Comparison of ENCODE assay signal across 8 mouse cellular contexts in genomic region chr19:5724549-5724941, GRCm38 (mm10). TPM values are rescaled to one million over a fixed set of nuclear protein-coding genes. Genes with fewer than 3 reads are reported as not detected.
DNase-seq lines count a peak whose midpoint lies in the region; ATAC-seq and TF ChIP-seq lines count a peak whose summit lies in the region.

No protein-coding gene starts in this region.

- H3K9ac ChIP-seq in forebrain, embryonic 11.5 days (ENCODE audit: low read length), result no peak overlapping the region
- no peak overlapping the region for H3K9ac ChIP-seq in forebrain, embryonic 16.5 days (replicated peaks; ENCODE audit: low read depth, low read length)
- peak overlapping the region; percentile 66 for H3K9ac ChIP-seq in lung, postnatal 0 days (replicated peaks; ENCODE audit: low read depth)

- H3K9me3 ChIP-seq in forebrain, embryonic 11.5 days (ENCODE audit: control insufficient read depth, low read length), result no peaks in the 10 kb centered on the region
- H3K9me3 ChIP-seq in forebrain, embryonic 16.5 days (ENCODE audit: control insufficient read depth, low read length), result no peaks in the 10 kb centered on the region
- no peaks in the 10 kb centered on the region for H3K9me3 ChIP-seq in lung, postnatal 0 days (ENCODE audit: low read length)

- intact Hi-C loops in left cerebral cortex, postnatal 36 days (cut with DNase I), result no loop called here

- no peak for ATAC-seq in forebrain, embryonic 11.5 days (replicated peaks; ENCODE audit: low FRiP score)
- ATAC-seq in forebrain, embryonic 16.5 days, result no peak
- peak; percentile 62 for ATAC-seq in lung, postnatal 0 days

- H3K36me3 ChIP-seq in forebrain, embryonic 11.5 days (ENCODE audit: control insufficient read depth, insufficient read depth, low read length), result peaks cover 8% of the 10 kb centered on the region
- H3K36me3 ChIP-seq in forebrain, embryonic 16.5 days (ENCODE audit: control insufficient read depth, insufficient read depth), result peaks cover 26% of the 10 kb centered on the region
- H3K36me3 ChIP-seq in lung, postnatal 0 days (ENCODE audit: insufficient read depth, low read length), result peaks cover 16% of the 10 kb centered on the region; the same call in 1 of the 2 replicates
- H3K36me3 ChIP-seq in splenic B cell, adult 2 months (ENCODE audit: control insufficient read depth, insufficient read depth, low read length, poor library complexity, severe bottlenecking), result peaks cover 10% of the 10 kb centered on the region

- DNase-seq in forebrain, embryonic 11.5 days (ENCODE audit: low spot score), result no peak
- peak; percentile 83 for DNase-seq in c-Kit-negative CD71-positive TER-119-positive erythroid progenitor cells, embryonic 14.5 days (ENCODE audit: low read depth, low spot score)
- DNase-seq in heart, adult 9 months (ENCODE audit: low spot score in 2 of 2), result peak; percentile 92 to 93
- peak; percentile 69 to 77 for DNase-seq in kidney, adult 8-10 months
- DNase-seq in lung, postnatal 0 days (ENCODE audit: low spot score), result peak; percentile 88
- peak; percentile 67 for DNase-seq in splenic B cell, adult 2 months (ENCODE audit: low read depth, low spot score)
- DNase-seq in left cerebral cortex, postnatal 36 days (ENCODE audit: low spot score in 2 of 2), result no peak

- TF ChIP-seq CTCF in lung, postnatal 0 days (IDR thresholded peaks at IDR 0.05), result no peak

- no peak for TF ChIP-seq EP300 in lung, postnatal 0 days (IDR thresholded peaks at IDR 0.05)

- H3K27me3 ChIP-seq in forebrain, embryonic 11.5 days (ENCODE audit: control insufficient read depth, insufficient read depth, low read length), result no peaks in the 10 kb centered on the region
- H3K27me3 ChIP-seq in forebrain, embryonic 16.5 days (replicated peaks; ENCODE audit: control insufficient read depth, insufficient read depth, low read length), result no peaks in the 10 kb centered on the region
- H3K27me3 ChIP-seq in lung, postnatal 0 days (replicated peaks; ENCODE audit: insufficient read depth, low read length), result no peaks in the 10 kb centered on the region
- H3K27me3 ChIP-seq in splenic B cell, adult 2 months (ENCODE audit: control insufficient read depth, insufficient read depth, low read length, poor library complexity, severe bottlenecking), result no peaks in the 10 kb centered on the region

- H3K4me1 ChIP-seq in forebrain, embryonic 11.5 days (replicated peaks; ENCODE audit: control insufficient read depth, insufficient read depth, low read length), result peaks cover 19% of the 10 kb centered on the region; the same call in 1 of the 2 replicates
- H3K4me1 ChIP-seq in forebrain, embryonic 16.5 days (replicated peaks; ENCODE audit: control insufficient read depth, insufficient read depth, low read length), result peaks cover 39% of the 10 kb centered on the region
- peaks cover 36% of the 10 kb centered on the region for H3K4me1 ChIP-seq in lung, postnatal 0 days (ENCODE audit: insufficient read depth, low read depth, low read length)

- H3K27ac ChIP-seq in forebrain, embryonic 11.5 days (ENCODE audit: low read depth, low read length), result no peak overlapping the region
- no peak overlapping the region for H3K27ac ChIP-seq in forebrain, embryonic 16.5 days (ENCODE audit: low read length)
- peak overlapping the region; percentile 84 for H3K27ac ChIP-seq in lung, postnatal 0 days (ENCODE audit: low read length)

- no peak overlapping the region for H3K4me3 ChIP-seq in forebrain, embryonic 11.5 days (ENCODE audit: low read depth, low read length)
- H3K4me3 ChIP-seq in forebrain, embryonic 16.5 days (replicated peaks; ENCODE audit: low read length), result no peak overlapping the region
- peak overlapping the region; percentile 56 for H3K4me3 ChIP-seq in lung, postnatal 0 days (ENCODE audit: low read depth, low read length)

- 80% methylated on average over 7 of the region's 7 CpGs for WGBS in forebrain, embryonic 11.5 days
- WGBS in forebrain, embryonic 16.5 days, result 83% methylated on average over 7 of the region's 7 CpGs
- WGBS in lung, postnatal 0 days, result 36% methylated on average over 7 of the region's 7 CpGs

- H3K4me2 ChIP-seq in forebrain, embryonic 11.5 days (ENCODE audit: low read depth, low read length, severe bottlenecking), result 0 out of 2 replicates have a peak overlapping the region, but pooled peaks have one; percentile 15
- H3K4me2 ChIP-seq in forebrain, embryonic 16.5 days (ENCODE audit: low read length), result no peak overlapping the region
- H3K4me2 ChIP-seq in lung, postnatal 0 days (replicated peaks; ENCODE audit: low read depth, low read length), result peak overlapping the region; percentile 71

RNA-seq across cellular contexts. Expression of gene Ehbp1l1, which starts 1.6 kb away (rescaled TPM):
- 6.8 and 7.4 TPM in 2 replicates for polyA plus RNA-seq in forebrain, embryonic 11.5 days (2014; fragmentation: Nextera tagmentation; extraction: Ambion mirVana)
- 12.0 and 20.0 TPM in 2 replicates for polyA plus RNA-seq in forebrain, embryonic 16.5 days (2015; fragmentation: Nextera tagmentation; extraction: Ambion mirVana)
- 19.3 and 21.6 TPM in 2 replicates for polyA plus RNA-seq in lung, postnatal 0 days (2015; fragmentation: Nextera tagmentation; extraction: Ambion mirVana)
- total RNA-seq in left cerebral cortex, postnatal 36 days (2021), result 10 to 100 TPM; 22.9 to 27.1 TPM

RNA-seq across cellular contexts. Expression of gene Fam89b, which starts 4.9 kb away (rescaled TPM):
- polyA plus RNA-seq in forebrain, embryonic 11.5 days (2014; fragmentation: Nextera tagmentation; extraction: Ambion mirVana), result 140 and 162 TPM in 2 replicates
- polyA plus RNA-seq in forebrain, embryonic 16.5 days (2015; fragmentation: Nextera tagmentation; extraction: Ambion mirVana), result 170 and 177 TPM in 2 replicates
- polyA plus RNA-seq in lung, postnatal 0 days (2015; fragmentation: Nextera tagmentation; extraction: Ambion mirVana), result 120 and 126 TPM in 2 replicates
- 10 to 100 TPM; 26.8 to 28.7 TPM for total RNA-seq in left cerebral cortex, postnatal 36 days (2021)

RNA-seq across cellular contexts. Expression of gene Ltbp3, which starts 16.2 kb away (rescaled TPM):
- 5.0 and 5.5 TPM in 2 replicates for polyA plus RNA-seq in forebrain, embryonic 11.5 days (2014; fragmentation: Nextera tagmentation; extraction: Ambion mirVana)
- polyA plus RNA-seq in forebrain, embryonic 16.5 days (2015; fragmentation: Nextera tagmentation; extraction: Ambion mirVana), result 11.4 and 11.6 TPM in 2 replicates
- polyA plus RNA-seq in lung, postnatal 0 days (2015; fragmentation: Nextera tagmentation; extraction: Ambion mirVana), result 51.9 and 59.6 TPM in 2 replicates
- 10 to 100 TPM; 25.1 to 40.3 TPM for total RNA-seq in left cerebral cortex, postnatal 36 days (2021)

RNA-seq across cellular contexts. Expression of gene Kcnk7, which starts 20.4 kb away (rescaled TPM):
- not detected in 2 replicates for polyA plus RNA-seq in forebrain, embryonic 11.5 days (2014; fragmentation: Nextera tagmentation; extraction: Ambion mirVana)
- 0.24 and 0.48 TPM in 2 replicates for polyA plus RNA-seq in forebrain, embryonic 16.5 days (2015; fragmentation: Nextera tagmentation; extraction: Ambion mirVana)
- polyA plus RNA-seq in lung, postnatal 0 days (2015; fragmentation: Nextera tagmentation; extraction: Ambion mirVana), result 0.87 and 1.3 TPM in 2 replicates
- not detected for total RNA-seq in left cerebral cortex, postnatal 36 days (2021)

RNA-seq across cellular contexts. Expression of gene Pcnx3, which starts 35.8 kb away (rescaled TPM):
- polyA plus RNA-seq in forebrain, embryonic 11.5 days (2014; fragmentation: Nextera tagmentation; extraction: Ambion mirVana), result 34.1 and 37.7 TPM in 2 replicates
- 24.1 and 28.7 TPM in 2 replicates for polyA plus RNA-seq in forebrain, embryonic 16.5 days (2015; fragmentation: Nextera tagmentation; extraction: Ambion mirVana)
- polyA plus RNA-seq in lung, postnatal 0 days (2015; fragmentation: Nextera tagmentation; extraction: Ambion mirVana), result 11.3 and 12.9 TPM in 2 replicates
- 10 to 100 TPM; 66.1 to 83.1 TPM for total RNA-seq in left cerebral cortex, postnatal 36 days (2021)

Comparison
In these comparisons a context has a peak if more than half of its experiments do, and no peak if none do; other contexts are left out.
1. DNase-seq: peak in c-Kit-negative CD71-positive TER-119-positive erythroid progenitor cells, embryonic 14.5 days (single experiment), heart, adult 9 months (2 of 2), kidney, adult 8-10 months (2 of 2), lung, postnatal 0 days (single experiment) and splenic B cell, adult 2 months (single experiment); none in forebrain, embryonic 11.5 days (single experiment) and left cerebral cortex, postnatal 36 days (0 of 2).